8 mouse cellular contexts compared by ENCODE assay signal in the genomic region with DNA sequence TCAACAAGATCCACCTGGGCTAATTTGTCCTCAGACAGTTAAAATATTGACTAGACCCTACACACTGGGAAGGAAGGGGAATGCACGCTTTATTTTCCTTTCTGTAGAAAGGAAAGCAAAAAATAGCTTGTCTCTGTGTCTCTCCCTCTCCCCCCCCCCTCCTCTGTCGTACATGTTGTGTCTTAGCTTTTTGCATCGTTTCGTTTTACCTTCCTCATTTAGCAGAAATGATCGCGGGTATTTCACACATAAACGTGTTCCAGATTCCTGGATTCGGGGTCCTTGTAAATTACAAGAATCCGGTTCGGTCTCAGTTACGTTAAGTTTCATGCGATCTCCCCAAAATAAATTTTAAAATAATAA. TPM values are rescaled to one million over a fixed set of nuclear protein-coding genes. Genes with fewer than 3 reads are reported as not detected.
DNase-seq lines count a peak whose midpoint lies in the region; ATAC-seq and TF ChIP-seq lines count a peak whose summit lies in the region.

No protein-coding gene starts in this region.

- no peak for ATAC-seq in heart, embryonic 12.5 days (ENCODE audit: insufficient number of reproducible peaks, low FRiP score)
- ATAC-seq in hindbrain, embryonic 15.5 days (ENCODE audit: low FRiP score, low read depth), result no peak

- peaks cover 5% of the 10 kb centered on the region for H3K79me2 ChIP-seq in myocyte (ENCODE audit: control insufficient read depth, insufficient read depth)

- H3ac ChIP-seq in myocyte (ENCODE audit: control insufficient read depth, insufficient read length), result peak overlapping the region; percentile 38

- TF ChIP-seq POLR2A in bone marrow macrophage, adult 2 months (IDR thresholded peaks at IDR 0.05; ENCODE audit: borderline replicate concordance, low read depth, low read length), result no peak
- no peak for TF ChIP-seq POLR2A in myocyte (IDR thresholded peaks at IDR 0.05; ENCODE audit: insufficient read length, low read depth)

- H3K9me3 ChIP-seq in heart, embryonic 12.5 days (replicated peaks), result no peaks in the 10 kb centered on the region
- H3K9me3 ChIP-seq in hindbrain, embryonic 15.5 days, result no peaks in the 10 kb centered on the region

- H3K9ac ChIP-seq in heart, embryonic 12.5 days, result peak overlapping the region; percentile 91
- H3K9ac ChIP-seq in hindbrain, embryonic 15.5 days, result peak overlapping the region; percentile 85

- peak overlapping the region; percentile 74 for H3K4me3 ChIP-seq in heart, embryonic 12.5 days
- peak overlapping the region; percentile 95 for H3K4me3 ChIP-seq in bone marrow macrophage, adult 2 months (ENCODE audit: insufficient read depth, low read length)
- peak overlapping the region; percentile 89 for H3K4me3 ChIP-seq in hindbrain, embryonic 15.5 days
- H3K4me3 ChIP-seq in myocyte, result peak overlapping the region; percentile 93

- H3K4me1 ChIP-seq in heart, embryonic 12.5 days (replicated peaks), result peaks cover 7% of the 10 kb centered on the region
- peaks cover 13% of the 10 kb centered on the region for H3K4me1 ChIP-seq in bone marrow macrophage, adult 2 months (ENCODE audit: control insufficient read depth, insufficient read depth, low read length)
- H3K4me1 ChIP-seq in hindbrain, embryonic 15.5 days (replicated peaks), result peaks cover 14% of the 10 kb centered on the region

- no peaks in the 10 kb centered on the region for H3K36me3 ChIP-seq in heart, embryonic 12.5 days
- no peaks in the 10 kb centered on the region for H3K36me3 ChIP-seq in hindbrain, embryonic 15.5 days
- no peaks in the 10 kb centered on the region for H3K36me3 ChIP-seq in myocyte (ENCODE audit: control insufficient read depth, insufficient read depth)

- H3K27ac ChIP-seq in heart, embryonic 12.5 days (ENCODE audit: poor library complexity, severe bottlenecking), result peak overlapping the region; percentile 96
- peak overlapping the region; percentile 46 for H3K27ac ChIP-seq in bone marrow macrophage, adult 2 months (ENCODE audit: insufficient read depth, low read depth, low read length)
- peak overlapping the region; percentile 76 for H3K27ac ChIP-seq in hindbrain, embryonic 15.5 days (replicated peaks)

- no peak for DNase-seq in heart, postnatal 36 days
- DNase-seq in A20 (ENCODE audit: low read depth, low spot score), result peak; percentile 80
- DNase-seq in adrenal gland, adult 2 months, result no peak
- DNase-seq in spleen, postnatal 14 days (ENCODE audit: low spot score in 2 of 2), result no peak

- intact Hi-C loops in heart, postnatal 36 days (cut with DNase I), result loop anchor here (2.0 to 10.0 kb wide), 4 partner anchors 50 to 733 kb away; a partner anchor contains a TSS

- under 1% methylated on average over 12 of the region's 12 CpGs for WGBS in heart, embryonic 12.5 days
- 0% methylated on average over 12 of the region's 12 CpGs for WGBS in hindbrain, embryonic 15.5 days

- H3K4me2 ChIP-seq in heart, embryonic 12.5 days, result peak overlapping the region; percentile 92
- peak overlapping the region; percentile 95 for H3K4me2 ChIP-seq in hindbrain, embryonic 15.5 days
- peak overlapping the region; percentile 67 for H3K4me2 ChIP-seq in myocyte (ENCODE audit: low read depth)

- no peak for TF ChIP-seq CTCF in bone marrow macrophage, adult 2 months (IDR thresholded peaks at IDR 0.05; ENCODE audit: low read depth, low read length)

- no peaks in the 10 kb centered on the region for H3K27me3 ChIP-seq in heart, embryonic 12.5 days (replicated peaks)
- no peaks in the 10 kb centered on the region for H3K27me3 ChIP-seq in hindbrain, embryonic 15.5 days
- H3K27me3 ChIP-seq in myocyte (ENCODE audit: control insufficient read depth, insufficient read depth, insufficient read length), result no peaks in the 10 kb centered on the region

TF ChIP-seq in myocyte, 11 proteins besides CTCF, POLR2A, EP300 and RAD21:
- TF ChIP-seq SRF (IDR thresholded peaks at IDR 0.05; ENCODE audit: control insufficient read depth, insufficient read length, low read depth) (no peak), TCF3 (IDR thresholded peaks at IDR 0.05; ENCODE audit: insufficient read length, low read depth) (no peak), MAX (IDR thresholded peaks at IDR 0.05; ENCODE audit: low read depth) (no peak), MYOD1 (IDR thresholded peaks at IDR 0.05; ENCODE audit: control insufficient read depth in 1 of 3, insufficient read length in 2 of 3, low read depth in 2 of 3) (no peak), CEBPB (IDR thresholded peaks at IDR 0.05; ENCODE audit: insufficient read depth, poor library complexity, severe bottlenecking) (no peak), REST (IDR thresholded peaks at IDR 0.05; ENCODE audit: insufficient read depth, insufficient read length) (no peak), TCF12 (IDR thresholded peaks at IDR 0.05; ENCODE audit: insufficient read depth, poor library complexity, severe bottlenecking) (no peak), MYOG (IDR thresholded peaks at IDR 0.05; ENCODE audit: control insufficient read depth in 1 of 3, insufficient read depth in 1 of 3, insufficient read length in 2 of 3, low read depth in 2 of 3) (no peak), USF1 (IDR thresholded peaks at IDR 0.05; ENCODE audit: low read depth) (no peak), POLR2AphosphoS2 (IDR thresholded peaks at IDR 0.05; ENCODE audit: insufficient read length, low read depth) (no peak), E2F4 (IDR thresholded peaks at IDR 0.05; ENCODE audit: insufficient read depth) (no peak)
TF ChIP-seq in myocyte: peak in this region for 0.

RNA-seq across cellular contexts. Expression of a gene that starts 1.7 kb away (rescaled TPM):
- 37.7 and 39.5 TPM in 2 replicates for polyA plus RNA-seq in heart, embryonic 12.5 days (2016; fragmentation: Nextera tagmentation; extraction: Ambion mirVana)
- 10 to 100 TPM; 11.2 to 16.6 TPM for total RNA-seq in heart, postnatal 36 days (2021)
- polyA plus RNA-seq in bone marrow macrophage, adult 2 months (2012; ENCODE audit: insufficient read depth, insufficient read length, missing spikeins), result 27.2 and 33.4 TPM in 2 replicates
- 20.4 and 21.9 TPM in 2 replicates for polyA plus RNA-seq in hindbrain, embryonic 15.5 days (2015; fragmentation: Nextera tagmentation; extraction: Ambion mirVana)
- polyA plus RNA-seq in myocyte (2012; fragmentation: generic; extraction: Trizol), result 4.6 TPM
- 10 to 100 TPM; 33.1 to 34.3 TPM for total RNA-seq in adrenal gland, adult 2 months (2021)
- polyA plus RNA-seq in adrenal gland, adult 2 months (2012; rRNA removed), result 5.8 and 8.4 TPM in 2 replicates

Comparison
In these comparisons a context has a peak if more than half of its experiments do, and no peak if none do; other contexts are left out.
1. H3K27ac ChIP-seq: peak in every context shown above with its lines; median percentile 96 in heart, embryonic 12.5 days; 76 in hindbrain, embryonic 15.5 days; 46 in bone marrow macrophage, adult 2 months.